Mouse (Mus musculus): ENCODE measurements around the gene Coro1c. TPM values are rescaled to one million over a fixed set of nuclear protein-coding genes. Genes with fewer than 3 reads are reported as not detected.
"Not testable (repeated sequence)": the region's sequence is repeated elsewhere in the genome, so short reads cannot be mapped to it uniquely, and the experiment has no call there.

Gene Coro1c
- polyA plus RNA-seq, 1 experiment from 2014 or later = 175 TPM

GRCm38 (mm10) chr5:113815638-113816152 is 92.9 kb downstream of the Coro1c start:
- Histone ChIP-seq H3K4me1 (ENCODE audit: control insufficient read depth, insufficient read depth, low read length) (no peaks in the 10 kb centered on the region), H3K4me2 (ENCODE audit: low read depth, low read length) (no peak overlapping the region), H3K9ac (ENCODE audit: low read depth, low read length) (no peak overlapping the region), H3K27ac (ENCODE audit: low read length) (no peak overlapping the region), H3K36me3 (ENCODE audit: control insufficient read depth, insufficient read depth, low read length) (no peaks in the 10 kb centered on the region), H3K27me3 (replicated peaks; ENCODE audit: control insufficient read depth, insufficient read depth, low read length) (no peaks in the 10 kb centered on the region), H3K9me3 (ENCODE audit: control insufficient read depth, low read length) (0 out of 2 replicates have a peak, but pooled peaks cover 3% of the 10 kb centered on the region), H3K4me3 (ENCODE audit: low read length) (no peak overlapping the region)
- 14% methylated on average over 15 of the region's 15 CpGs for WGBS
- ATAC-seq = peak; percentile 44; the same call in 1 of the 2 replicates

DNA sequence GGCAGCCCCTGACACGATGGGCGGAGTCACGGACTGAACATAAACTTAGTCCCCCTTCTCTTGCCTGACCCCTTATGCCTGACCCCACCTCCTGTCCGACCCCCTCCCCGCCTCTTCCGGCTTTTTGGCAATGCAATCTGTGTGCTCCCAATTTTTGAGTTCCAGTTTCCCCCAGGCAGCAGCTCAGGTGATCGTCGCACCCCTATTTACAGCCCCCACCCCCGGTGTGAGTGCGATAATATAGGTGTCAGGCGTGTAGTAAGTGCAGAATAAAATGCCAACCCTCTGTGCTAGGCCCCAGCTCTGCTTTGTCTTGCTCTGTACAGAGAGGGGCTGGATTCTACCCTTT is 93.5 kb downstream of the Coro1c start:
- Histone ChIP-seq H3K27me3 (replicated peaks; ENCODE audit: control insufficient read depth, insufficient read depth, low read length) (no peaks in the 10 kb centered on the region), H3K36me3 (ENCODE audit: control insufficient read depth, insufficient read depth, low read length) (no peaks in the 10 kb centered on the region), H3K4me1 (ENCODE audit: control insufficient read depth, insufficient read depth, low read length) (no peaks in the 10 kb centered on the region), H3K27ac (ENCODE audit: low read length) (no peak overlapping the region), H3K4me3 (ENCODE audit: low read length) (no peak overlapping the region), H3K9ac (ENCODE audit: low read depth, low read length) (no peak overlapping the region), H3K4me2 (ENCODE audit: low read depth, low read length) (no peak overlapping the region), H3K9me3 (ENCODE audit: control insufficient read depth, low read length) (0 out of 2 replicates have a peak, but pooled peaks cover 3% of the 10 kb centered on the region)
- WGBS = 56% methylated on average over 11 of the region's 11 CpGs
- ATAC-seq = no peak

DNA sequence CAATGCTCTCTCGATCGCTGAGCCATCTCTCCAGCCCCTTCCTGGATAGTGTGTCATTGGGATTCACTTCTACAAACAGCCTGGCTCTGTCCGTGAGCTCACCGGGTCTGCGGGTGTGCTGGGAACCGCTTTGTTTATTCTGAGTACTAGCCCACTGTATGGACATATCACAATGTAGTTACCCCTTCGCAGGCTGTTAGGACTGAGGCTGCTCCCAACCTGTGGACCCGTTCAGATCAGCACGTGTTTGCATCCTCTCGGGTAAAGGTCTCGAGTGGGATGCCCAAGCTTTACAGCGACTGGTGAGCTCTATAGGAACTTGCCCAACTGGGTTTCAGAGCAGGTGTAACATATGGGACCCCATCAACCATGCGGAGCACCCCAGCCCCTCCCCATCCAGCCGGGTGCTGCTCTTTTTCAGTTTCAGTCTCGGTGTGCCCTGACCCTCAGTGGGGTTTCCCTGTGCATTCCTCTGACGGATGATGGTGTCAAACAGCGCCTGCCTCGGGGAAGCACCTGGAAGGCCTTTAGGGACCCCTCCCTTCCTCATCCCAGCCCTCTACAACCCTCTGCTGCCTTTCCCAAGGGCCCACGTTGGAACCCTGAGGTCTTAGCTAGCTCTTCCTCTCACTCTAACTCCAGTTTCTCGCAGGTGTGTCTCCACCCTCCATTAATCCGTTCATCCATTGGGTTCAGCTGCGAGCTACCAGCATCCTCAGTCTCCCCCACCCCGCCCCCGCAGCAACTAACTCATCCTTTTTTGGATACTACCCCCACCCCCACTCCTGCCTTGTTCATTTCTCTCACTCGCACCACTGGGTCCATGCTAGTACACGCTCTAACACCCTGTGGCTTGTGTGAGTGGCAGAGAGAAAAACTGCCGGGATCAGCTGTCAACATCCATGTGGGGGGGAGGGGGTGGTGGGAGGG is 94.2 kb downstream of the Coro1c start:
- H3K27ac ChIP-seq (ENCODE audit: low read length) = no peak overlapping the region
- no peak overlapping the region for H3K4me2 ChIP-seq (ENCODE audit: low read depth, low read length)
- no peaks in the 10 kb centered on the region for H3K27me3 ChIP-seq (replicated peaks; ENCODE audit: control insufficient read depth, insufficient read depth, low read length)
- H3K36me3 ChIP-seq (ENCODE audit: control insufficient read depth, insufficient read depth, low read length) = no peaks in the 10 kb centered on the region
- H3K4me1 ChIP-seq (ENCODE audit: control insufficient read depth, insufficient read depth, low read length) = no peaks in the 10 kb centered on the region
- no peak overlapping the region for H3K9ac ChIP-seq (ENCODE audit: low read depth, low read length)
- H3K9me3 ChIP-seq (ENCODE audit: control insufficient read depth, low read length) = 0 out of 2 replicates have a peak, but pooled peaks cover 3% of the 10 kb centered on the region
- H3K4me3 ChIP-seq (ENCODE audit: low read length) = no peak overlapping the region
- no peak for ATAC-seq
- WGBS = 38% methylated on average over 27 of the region's 27 CpGs

- H3K4me2 ChIP-seq (ENCODE audit: low read depth, low read length) = no peak overlapping the region
- H3K4me3 ChIP-seq (ENCODE audit: low read length) = no peak overlapping the region
- 23% methylated on average over 9 of the region's 9 CpGs for WGBS
- H3K27me3 ChIP-seq (replicated peaks; ENCODE audit: control insufficient read depth, insufficient read depth, low read length) = no peaks in the 10 kb centered on the region
- H3K4me1 ChIP-seq (ENCODE audit: control insufficient read depth, insufficient read depth, low read length) = no peaks in the 10 kb centered on the region
- H3K27ac ChIP-seq (ENCODE audit: low read length) = no peak overlapping the region
- H3K36me3 ChIP-seq (ENCODE audit: control insufficient read depth, insufficient read depth, low read length) = no peaks in the 10 kb centered on the region
- no peak overlapping the region for H3K9ac ChIP-seq (ENCODE audit: low read depth, low read length)
- ATAC-seq = no peak
- 0 out of 2 replicates have a peak, but pooled peaks cover 3% of the 10 kb centered on the region for H3K9me3 ChIP-seq (ENCODE audit: control insufficient read depth, low read length)
These were observed 95.0 kb downstream of the Coro1c start for GRCm38 (mm10) chr5:113813608-113814007.

DNA sequence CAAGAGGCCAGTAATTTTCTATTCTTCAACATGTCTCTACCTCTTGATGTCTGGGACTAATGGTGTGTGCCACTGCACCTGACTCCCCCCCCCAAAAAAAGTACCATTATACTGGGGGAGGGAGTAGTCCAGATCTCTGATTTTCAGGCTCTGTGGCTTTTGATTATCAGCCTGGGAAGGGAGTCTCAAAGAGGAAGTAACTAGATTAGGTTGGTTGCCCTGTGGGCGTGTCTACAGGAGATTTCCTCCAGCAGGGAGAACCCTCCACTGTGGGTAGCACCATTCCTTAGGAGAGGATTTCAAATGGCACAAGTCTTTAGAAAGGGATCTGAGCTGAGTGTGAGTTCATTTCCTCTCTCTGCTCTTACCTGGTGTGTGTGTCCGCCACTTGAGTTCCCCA is 95.9 kb downstream of the Coro1c start:
- ATAC-seq = no peak

GRCm38 (mm10) chr5:113811824-113812420 is 96.6 kb downstream of the Coro1c start:
- not testable (repeated sequence) for H3K27me3 ChIP-seq (replicated peaks; ENCODE audit: control insufficient read depth, insufficient read depth, low read length)
- WGBS = 21% methylated on average over 11 of the region's 12 CpGs

More for the DNA sequence above, 95.9 kb downstream of the Coro1c start:
- Histone ChIP-seq H3K9ac (ENCODE audit: low read depth, low read length) (no peak overlapping the region), H3K4me1 (ENCODE audit: control insufficient read depth, insufficient read depth, low read length) (0 out of 2 replicates have a peak, but pooled peaks cover 2% of the 10 kb centered on the region), H3K4me3 (ENCODE audit: low read length) (no peak overlapping the region), H3K9me3 (ENCODE audit: control insufficient read depth, low read length) (0 out of 2 replicates have a peak, but pooled peaks cover 3% of the 10 kb centered on the region), H3K27ac (ENCODE audit: low read length) (no peak overlapping the region), H3K36me3 (ENCODE audit: control insufficient read depth, insufficient read depth, low read length) (no peaks in the 10 kb centered on the region), H3K4me2 (ENCODE audit: low read depth, low read length) (no peak overlapping the region), H3K27me3 (replicated peaks; ENCODE audit: control insufficient read depth, insufficient read depth, low read length) (no peaks in the 10 kb centered on the region)
- WGBS = 93% methylated on average over 2 of the region's 2 CpGs

GRCm38 (mm10) chr5:113810111-113810510 is 98.4 kb downstream of the Coro1c start:
- H3K27me3 ChIP-seq (replicated peaks; ENCODE audit: control insufficient read depth, insufficient read depth, low read length) = no peaks in the 10 kb centered on the region
- ATAC-seq = no peak
- 82% methylated on average over 4 of the region's 4 CpGs for WGBS

More at GRCm38 (mm10) chr5:113811824-113812420, 96.6 kb downstream of the Coro1c start:
- H3K4me1 ChIP-seq (ENCODE audit: control insufficient read depth, insufficient read depth, low read length); H3K27ac ChIP-seq (ENCODE audit: low read length); H3K9me3 ChIP-seq (ENCODE audit: control insufficient read depth, low read length); H3K4me3 ChIP-seq (ENCODE audit: low read length); H3K4me2 ChIP-seq (ENCODE audit: low read depth, low read length); H3K36me3 ChIP-seq (ENCODE audit: control insufficient read depth, insufficient read depth, low read length); H3K9ac ChIP-seq (ENCODE audit: low read depth, low read length); ATAC-seq: not testable (repeated sequence)

GRCm38 (mm10) chr5:113808177-113808576 is 100.4 kb downstream of the Coro1c start:
- no peaks in the 10 kb centered on the region for H3K36me3 ChIP-seq (ENCODE audit: control insufficient read depth, insufficient read depth, low read length)
- 0 out of 2 replicates have a peak, but pooled peaks cover 3% of the 10 kb centered on the region for H3K9me3 ChIP-seq (ENCODE audit: control insufficient read depth, low read length)
- no peak overlapping the region for H3K9ac ChIP-seq (ENCODE audit: low read depth, low read length)
- H3K4me2 ChIP-seq (ENCODE audit: low read depth, low read length) = no peak overlapping the region
- no peak overlapping the region for H3K4me3 ChIP-seq (ENCODE audit: low read length)
- H3K27me3 ChIP-seq (replicated peaks; ENCODE audit: control insufficient read depth, insufficient read depth, low read length) = no peaks in the 10 kb centered on the region
- H3K4me1 ChIP-seq (ENCODE audit: control insufficient read depth, insufficient read depth, low read length) = peaks cover 14% of the 10 kb centered on the region; the same call in 1 of the 2 replicates
- peak; percentile 41; the same call in 1 of the 2 replicates for ATAC-seq
- H3K27ac ChIP-seq (ENCODE audit: low read length) = peak overlapping the region; percentile 45; the same call in 1 of the 2 replicates
- 69% methylated on average over 2 of the region's 2 CpGs for WGBS

More at GRCm38 (mm10) chr5:113810111-113810510, 98.4 kb downstream of the Coro1c start:
- H3K4me2 ChIP-seq (ENCODE audit: low read depth, low read length) = no peak overlapping the region
- H3K36me3 ChIP-seq (ENCODE audit: control insufficient read depth, insufficient read depth, low read length) = no peaks in the 10 kb centered on the region
- H3K27ac ChIP-seq (ENCODE audit: low read length) = no peak overlapping the region
- no peak overlapping the region for H3K9ac ChIP-seq (ENCODE audit: low read depth, low read length)
- H3K9me3 ChIP-seq (ENCODE audit: control insufficient read depth, low read length) = 0 out of 2 replicates have a peak, but pooled peaks cover 3% of the 10 kb centered on the region
- no peak overlapping the region for H3K4me3 ChIP-seq (ENCODE audit: low read length)
- H3K4me1 ChIP-seq (ENCODE audit: control insufficient read depth, insufficient read depth, low read length) = peaks cover 9% of the 10 kb centered on the region; the same call in 1 of the 2 replicates

GRCm38 (mm10) chr5:113807712-113808111 is 100.8 kb downstream of the Coro1c start:
- Histone ChIP-seq H3K27ac (ENCODE audit: low read length) (peak overlapping the region; percentile 45), H3K9me3 (ENCODE audit: control insufficient read depth, low read length) (0 out of 2 replicates have a peak, but pooled peaks cover 3% of the 10 kb centered on the region), H3K9ac (ENCODE audit: low read depth, low read length) (no peak overlapping the region), H3K4me1 (ENCODE audit: control insufficient read depth, insufficient read depth, low read length) (peaks cover 14% of the 10 kb centered on the region; the same call in 1 of the 2 replicates), H3K4me3 (ENCODE audit: low read length) (no peak overlapping the region), H3K36me3 (ENCODE audit: control insufficient read depth, insufficient read depth, low read length) (no peaks in the 10 kb centered on the region), H3K27me3 (replicated peaks; ENCODE audit: control insufficient read depth, insufficient read depth, low read length) (no peaks in the 10 kb centered on the region), H3K4me2 (ENCODE audit: low read depth, low read length) (no peak overlapping the region)
- no peak for ATAC-seq
- 59% methylated on average over 9 of the region's 9 CpGs for WGBS

All from intestine, embryonic 16.5 days (tissue).